Mouse (Mus musculus) limb, embryonic 14.5 days (tissue): ENCODE measurements at regions not wholly inside any gene's neighbourhood (a gene's known extent, or its start where the extent isn't known, plus 50 kb on each side); places are given as distances from the start of the nearest gene placed in this dataset.

Source experiments
- ATAC-seq: fragments of 200-750 bp; cut with Nextera tagmentation; 2 replicates; pipeline ENCODE4 v1.8.0; 2017; ENCODE audit warnings: low read depth, moderate number of reproducible peaks, moderate TSS enrichment; ENCODE audit not compliant: low FRiP score
- DNase-seq: peaks from one replicate; pipeline ENCODE4 v3.0.0-alpha.2; 2015; ENCODE audit warnings: low spot score
- H3K27ac ChIP-seq: fragments of 300-500 bp; sonication (generic); replicated peaks from 2 replicates; pipeline ENCODE4 v1.5.1; 2014; ENCODE audit warnings: low read depth, mild to moderate bottlenecking, low read length, moderate library complexity, mixed read lengths
- H3K27me3 ChIP-seq: fragments of 300-500 bp; sonication (generic); 2 replicates; pipeline ENCODE4 v1.6.1; 2014; ENCODE audit warnings: low read length, mixed read lengths; ENCODE audit not compliant: control insufficient read depth, insufficient read depth
- H3K36me3 ChIP-seq: fragments of 300-500 bp; sonication (generic); 2 replicates; pipeline ENCODE4 v1.6.1; 2014; ENCODE audit warnings: mild to moderate bottlenecking, low read length, moderate library complexity, mixed read lengths; ENCODE audit not compliant: control insufficient read depth, insufficient read depth
- H3K4me1 ChIP-seq: fragments of 300-500 bp; sonication (generic); 2 replicates; pipeline ENCODE4 v1.6.1; 2014; ENCODE audit warnings: antibody characterized with exemption, low read length, mixed read lengths; ENCODE audit not compliant: control insufficient read depth, insufficient read depth
- H3K4me2 ChIP-seq: fragments of 300-500 bp; sonication (generic); replicated peaks from 2 replicates; pipeline ENCODE4 v1.6.1; 2014; ENCODE audit warnings: low read depth, mild to moderate bottlenecking, low read length, moderate library complexity; ENCODE audit not compliant: severe bottlenecking
- H3K4me3 ChIP-seq: fragments of 300-500 bp; sonication (generic); replicated peaks from 2 replicates; pipeline ENCODE4 v1.5.1; 2014; ENCODE audit warnings: low read length
- H3K9ac ChIP-seq: fragments of 300-500 bp; sonication (generic); 2 replicates; pipeline ENCODE4 v1.6.1; 2014; ENCODE audit warnings: mild to moderate bottlenecking, low read depth, low read length, moderate library complexity; ENCODE audit not compliant: severe bottlenecking
- H3K9me3 ChIP-seq: fragments of 300-500 bp; sonication (generic); 2 replicates; pipeline ENCODE4 v1.6.1; 2016; ENCODE audit warnings: low read length; ENCODE audit not compliant: control insufficient read depth
- POLR2A ChIP-seq: fragments of 200-500 bp; IDR thresholded peaks from 2 replicates; pipeline ENCODE4 v1.8.0; 2012; ENCODE audit warnings: inconsistent platforms, mild to moderate bottlenecking, moderate library complexity, borderline replicate concordance; ENCODE audit not compliant: insufficient read depth, insufficient read length; ENCODE audit errors: extremely low read depth
- WGBS: fragments of 180-500 bp; shearing (Covaris S2); extraction: QIAGEN DNeasy Blood & Tissue Kit; methylation state at CpG from one replicate; pipeline ENCODE4 v1.1.7; 2014; 5-methylcytosine and 5-hydroxymethylcytosine counted together

GRCm38 (mm10) chr13:84514981-84515510, 292.9 kb downstream of the Tmem161b start:
- 0 out of 2 replicates have a peak overlapping the region, but pooled peaks have one; percentile 1 for H3K27ac ChIP-seq
- WGBS = 15% methylated on average over 2 of the region's 2 CpGs
- H3K4me3 ChIP-seq = no peak overlapping the region
- ATAC-seq (peak; percentile 87), DNase-seq (peak; percentile 67)
- H3K4me2 ChIP-seq = no peak overlapping the region
- no peaks in the 10 kb centered on the region for H3K27me3 ChIP-seq
- H3K36me3 ChIP-seq = no peaks in the 10 kb centered on the region
- no peak for TF ChIP-seq POLR2A
- H3K4me1 ChIP-seq = no peaks in the 10 kb centered on the region; the same call in 1 of the 2 replicates
- H3K9me3 ChIP-seq = no peaks in the 10 kb centered on the region
- H3K9ac ChIP-seq = no peak overlapping the region
